Mouse (Mus musculus) fibroblast of lung, adult 2 months (primary cell): ENCODE data around the gene Gm49354.
"Not testable (repeated sequence)": the region's sequence is repeated elsewhere in the genome, so short reads cannot be mapped to it uniquely, and the experiment has no call there.

Experiments
- DNase-seq: peaks from one replicate; pipeline ENCODE4 v3.0.0-alpha.2; 2011; ENCODE audit warnings: low read depth

Gene Gm49354

GRCm38 (mm10) chr13:59766786-59767515 lies 15.1 kb downstream of the Gm49354 start:
- no peak for DNase-seq

- no peak for DNase-seq
Measured at GRCm38 (mm10) chr13:59762791-59763190, 19.3 kb downstream of the Gm49354 start.

GRCm38 (mm10) chr13:59756906-59757305 lies 25.1 kb downstream of the Gm49354 start:
- no peak for DNase-seq

- DNase-seq = no peak
Measured at GRCm38 (mm10) chr13:59750310-59750709, 31.7 kb downstream of the Gm49354 start.

GRCm38 (mm10) chr13:59746711-59747110 lies 35.3 kb downstream of the Gm49354 start, which contains the start of gene 1700014D04Rik:
TSS of gene 1700014D04Rik (minus strand) at chr13:59746752.
- no peak for DNase-seq

GRCm38 (mm10) chr13:59746164-59746563 lies 35.9 kb downstream of the Gm49354 start:
- DNase-seq = no peak

- DNase-seq = no peak
Measured at GRCm38 (mm10) chr13:59745462-59745861, 36.6 kb downstream of the Gm49354 start.

- no peak for DNase-seq
Measured at GRCm38 (mm10) chr13:59741697-59742096, 40.3 kb downstream of the Gm49354 start.

- no peak for DNase-seq
Measured at GRCm38 (mm10) chr13:59741096-59741495, 40.9 kb downstream of the Gm49354 start.

- no peak for DNase-seq
Measured at GRCm38 (mm10) chr13:59739397-59739796, 42.6 kb downstream of the Gm49354 start.

- no peak for DNase-seq
Measured at GRCm38 (mm10) chr13:59738455-59738854, 43.6 kb downstream of the Gm49354 start.

- DNase-seq = peak; percentile 22
Measured at GRCm38 (mm10) chr13:59735190-59735589, 46.9 kb downstream of the Gm49354 start.

GRCm38 (mm10) chr13:59734347-59734746 lies 47.7 kb downstream of the Gm49354 start:
- not testable (repeated sequence) for DNase-seq

GRCm38 (mm10) chr13:59733936-59734335 lies 48.1 kb downstream of the Gm49354 start:
- no peak for DNase-seq

GRCm38 (mm10) chr13:59731652-59732051 lies 50.4 kb downstream of the Gm49354 start, which contains the start of gene Spata31d1d:
TSS of gene Spata31d1d (minus strand) at chr13:59731752.
- no peak for DNase-seq

- DNase-seq = peak; percentile 35
Measured at GRCm38 (mm10) chr13:59728378-59729093, 53.5 kb downstream of the Gm49354 start.

- no peak for DNase-seq
Measured at GRCm38 (mm10) chr13:59726139-59726867, 55.7 kb downstream of the Gm49354 start.

- DNase-seq = not testable (repeated sequence)
Measured at GRCm38 (mm10) chr13:59722089-59722488, 60.0 kb downstream of the Gm49354 start.

- DNase-seq = no peak
Measured at GRCm38 (mm10) chr13:59719475-59719874, 62.6 kb downstream of the Gm49354 start.

- DNase-seq = peak; percentile 26
Measured at GRCm38 (mm10) chr13:59718857-59719440, 63.1 kb downstream of the Gm49354 start.

GRCm38 (mm10) chr13:59713710-59714109 lies 68.3 kb downstream of the Gm49354 start:
- DNase-seq = no peak

GRCm38 (mm10) chr13:59711984-59712383 lies 70.1 kb downstream of the Gm49354 start, which contains the start of gene Spata31d1b:
TSS of gene Spata31d1b (plus strand) at chr13:59712284.
- DNase-seq = not testable (repeated sequence)
